Mouse (Mus musculus): Measurements from ENCODE around the gene Pkp1. TPM values are rescaled to one million over a fixed set of nuclear protein-coding genes. Genes with fewer than 3 reads are reported as not detected.

Pkp1 gene
- total and polyA plus RNA-seq, 3 experiments: not detected

- Histone ChIP-seq H3K27me3 (ENCODE audit: control insufficient read depth in 1 of 2, insufficient read depth in 2 of 2, low read length in 2 of 2) (peaks cover 0 to 9% of the 10 kb centered on the region in 2 experiments; a peak in 2 of 4 replicates), H3K9ac (ENCODE audit: control insufficient read depth, low read depth, low read length, poor library complexity, severe bottlenecking) (no peak overlapping the region), H3K36me3 (ENCODE audit: control insufficient read depth in 1 of 2, insufficient read depth in 2 of 2, low read length in 2 of 2) (no peaks in the 10 kb centered on the region), H3K9me3 (replicated peaks; ENCODE audit: insufficient read depth, low read length) (no peaks in the 10 kb centered on the region), H3K27ac (ENCODE audit: control insufficient read depth, low read depth, low read length) (no peak overlapping the region), H3K4me1 (ENCODE audit: control insufficient read depth in 1 of 2, insufficient read depth in 2 of 2, low read length in 2 of 2) (no peaks in the 10 kb centered on the region), H3K79me2 (ENCODE audit: control insufficient read depth, insufficient read depth, low read length, poor library complexity) (no peaks in the 10 kb centered on the region), H3K4me3 (ENCODE audit: control insufficient read depth in 1 of 2, insufficient read depth in 1 of 2, low read depth in 2 of 2, low read length in 2 of 2) (no peak overlapping the region)
- no peak for DNase-seq (ENCODE audit: low read depth, low spot score)
- TF ChIP-seq UBTF (IDR thresholded peaks at IDR 0.05; ENCODE audit: borderline replicate concordance, insufficient read depth, low read depth, low read length) (no peak), USF2 (IDR thresholded peaks at IDR 0.05; ENCODE audit: borderline replicate concordance in 1 of 2, insufficient read depth in 1 of 2, low read depth in 1 of 2, low read length in 2 of 2) (no peak), ETS1 (IDR thresholded peaks at IDR 0.05; ENCODE audit: low read depth, low read length) (no peak), ZC3H11A (IDR thresholded peaks at IDR 0.05; ENCODE audit: low read depth, low read length) (no peak), MAFK (IDR thresholded peaks at IDR 0.05; ENCODE audit: borderline replicate concordance, low read depth, low read length) (no peak), ZKSCAN1 (IDR thresholded peaks at IDR 0.05; ENCODE audit: low read depth, low read length) (no peak), ELF1 (IDR thresholded peaks at IDR 0.05; ENCODE audit: low read depth, low read length) (no peak), POLR2A (IDR thresholded peaks at IDR 0.05; ENCODE audit: control insufficient read depth in 1 of 2, insufficient read depth in 1 of 2, low read depth in 1 of 2, low read length in 2 of 2, poor library complexity in 1 of 2) (no peak), JUND (IDR thresholded peaks at IDR 0.05; ENCODE audit: low read depth, low read length) (no peak), SIN3A (IDR thresholded peaks at IDR 0.05; ENCODE audit: low read length) (no peak), MYB (IDR thresholded peaks at IDR 0.05; ENCODE audit: low read depth, low read length) (no peak), KAT2A (conservative IDR thresholded peaks at IDR 0.05; ENCODE audit: low read depth, low read length) (no peak), GABPA (IDR thresholded peaks at IDR 0.05; ENCODE audit: low read depth, low read length) (no peak), TAL1 (IDR thresholded peaks at IDR 0.05; ENCODE audit: low read length) (no peak), CHD2 (IDR thresholded peaks at IDR 0.05; ENCODE audit: low read length) (no peak), POLR2AphosphoS2 (IDR thresholded peaks at IDR 0.05; ENCODE audit: low read length) (no peak), NELFE (IDR thresholded peaks at IDR 0.05; ENCODE audit: low read depth, low read length) (no peak), MYC (IDR thresholded peaks at IDR 0.05; ENCODE audit: low read depth, low read length) (no peak), RAD21 (IDR thresholded peaks at IDR 0.05; ENCODE audit: low read depth, low read length) (no peak)
Observed at GRCm38 (mm10) chr1:135861091-135861490, 57.9 kb downstream of the Pkp1 start.

GRCm38 (mm10) chr1:135858533-135858932, 60.5 kb downstream of the Pkp1 start:
- H3K79me2 ChIP-seq (ENCODE audit: control insufficient read depth, insufficient read depth, low read length, poor library complexity): no peaks in the 10 kb centered on the region
- TF ChIP-seq RAD21 (IDR thresholded peaks at IDR 0.05; ENCODE audit: low read depth, low read length) (no peak), E2F4 (IDR thresholded peaks at IDR 0.05; ENCODE audit: borderline replicate concordance, low read depth, low read length) (no peak), SMC3 (IDR thresholded peaks at IDR 0.05; ENCODE audit: low read depth, low read length) (no peak)
- H3K27me3 ChIP-seq (ENCODE audit: control insufficient read depth in 1 of 2, insufficient read depth in 2 of 2, low read length in 2 of 2): peaks cover 0 to 9% of the 10 kb centered on the region in 2 experiments; a peak in 2 of 4 replicates
- H3K4me3 ChIP-seq (ENCODE audit: control insufficient read depth in 1 of 2, insufficient read depth in 1 of 2, low read depth in 2 of 2, low read length in 2 of 2): no peak overlapping the region
- H3K9ac ChIP-seq (ENCODE audit: control insufficient read depth, low read depth, low read length, poor library complexity, severe bottlenecking): no peak overlapping the region
- no peaks in the 10 kb centered on the region for H3K9me3 ChIP-seq (replicated peaks; ENCODE audit: insufficient read depth, low read length)
- no peak overlapping the region for H3K27ac ChIP-seq (ENCODE audit: control insufficient read depth, low read depth, low read length)
- H3K4me1 ChIP-seq (ENCODE audit: control insufficient read depth in 1 of 2, insufficient read depth in 2 of 2, low read length in 2 of 2): no peaks in the 10 kb centered on the region
- H3K36me3 ChIP-seq (ENCODE audit: control insufficient read depth in 1 of 2, insufficient read depth in 2 of 2, low read length in 2 of 2): no peaks in the 10 kb centered on the region
- no peak for DNase-seq (ENCODE audit: low read depth, low spot score)
